Mouse (Mus musculus): Measurements from ENCODE around the gene Mall.

Mall gene

GRCm38 (mm10) chr2:127729671-127730070, at the start of gene Mall:
TSS of gene Mall (minus strand) at chr2:127729932.
- DNase-seq (ENCODE audit: inconsistent age in 2 of 2, low spot score in 1 of 2) = peak in 1 of 2 experiments; percentile 49

- DNase-seq (ENCODE audit: inconsistent age in 2 of 2, low spot score in 1 of 2) = no peak
Measured at GRCm38 (mm10) chr2:127778451-127778850, 48.7 kb upstream of the Mall start.

GRCm38 (mm10) chr2:127775013-127775412, 45.3 kb upstream of the Mall start:
- peak; percentile 35 to 44 for DNase-seq (ENCODE audit: inconsistent age in 2 of 2, low spot score in 1 of 2)

- DNase-seq (ENCODE audit: inconsistent age in 2 of 2, low spot score in 1 of 2) = no peak
Measured at GRCm38 (mm10) chr2:127774578-127774941, 44.8 kb upstream of the Mall start.

GRCm38 (mm10) chr2:127773938-127774577, 44.3 kb upstream of the Mall start:
- DNase-seq (ENCODE audit: inconsistent age in 2 of 2, low spot score in 1 of 2) = no peak

- DNase-seq (ENCODE audit: inconsistent age in 2 of 2, low spot score in 1 of 2) = peak; percentile 16 to 45
Measured at GRCm38 (mm10) chr2:127761587-127761986, 31.9 kb upstream of the Mall start.

GRCm38 (mm10) chr2:127760429-127761000, 30.8 kb upstream of the Mall start:
- peak; percentile 53 to 72 for DNase-seq (ENCODE audit: inconsistent age in 2 of 2, low spot score in 1 of 2)

GRCm38 (mm10) chr2:127760014-127760413, 30.3 kb upstream of the Mall start:
- DNase-seq (ENCODE audit: inconsistent age in 2 of 2, low spot score in 1 of 2) = no peak

GRCm38 (mm10) chr2:127759157-127759880, 29.6 kb upstream of the Mall start:
- DNase-seq (ENCODE audit: inconsistent age in 2 of 2, low spot score in 1 of 2) = peak; percentile 74 to 92

- no peak for DNase-seq (ENCODE audit: inconsistent age in 2 of 2, low spot score in 1 of 2)
Measured at GRCm38 (mm10) chr2:127757171-127757570, 27.4 kb upstream of the Mall start.

- DNase-seq (ENCODE audit: inconsistent age in 2 of 2, low spot score in 1 of 2) = no peak
Measured at GRCm38 (mm10) chr2:127754113-127754512, 24.4 kb upstream of the Mall start.

- no peak for DNase-seq (ENCODE audit: inconsistent age in 2 of 2, low spot score in 1 of 2)
Measured at GRCm38 (mm10) chr2:127751849-127752610, 22.3 kb upstream of the Mall start.

- peak; percentile 43 to 56 for DNase-seq (ENCODE audit: inconsistent age in 2 of 2, low spot score in 1 of 2)
Measured at GRCm38 (mm10) chr2:127749376-127749775, 19.6 kb upstream of the Mall start.

- DNase-seq (ENCODE audit: inconsistent age in 2 of 2, low spot score in 1 of 2) = no peak
Measured at GRCm38 (mm10) chr2:127748316-127748715, 18.6 kb upstream of the Mall start.

GRCm38 (mm10) chr2:127742637-127743036, 12.9 kb upstream of the Mall start:
- DNase-seq (ENCODE audit: inconsistent age in 2 of 2, low spot score in 1 of 2) = no peak

GRCm38 (mm10) chr2:127740756-127741519, 11.2 kb upstream of the Mall start:
- peak in 1 of 2 experiments; percentile 60 for DNase-seq (ENCODE audit: inconsistent age in 2 of 2, low spot score in 1 of 2)

- no peak for DNase-seq (ENCODE audit: inconsistent age in 2 of 2, low spot score in 1 of 2)
Measured at GRCm38 (mm10) chr2:127737885-127738284, 8.2 kb upstream of the Mall start.

GRCm38 (mm10) chr2:127736631-127737209, 7.0 kb upstream of the Mall start:
- DNase-seq (ENCODE audit: inconsistent age in 2 of 2, low spot score in 1 of 2) = no peak

- no peak for DNase-seq (ENCODE audit: inconsistent age in 2 of 2, low spot score in 1 of 2)
Measured at GRCm38 (mm10) chr2:127735512-127736145, 5.9 kb upstream of the Mall start.

GRCm38 (mm10) chr2:127734889-127735288, 5.2 kb upstream of the Mall start:
- DNase-seq (ENCODE audit: inconsistent age in 2 of 2, low spot score in 1 of 2) = no peak

Measured in adrenal gland, adult (tissue).